Mouse (Mus musculus) forebrain, embryonic 14.5 days (tissue): Measurements from ENCODE around the gene Ttc28. TPM values are rescaled to one million over a fixed set of nuclear protein-coding genes. Genes with fewer than 3 reads are reported as not detected.

Source experiments
- ATAC-seq: fragments of 200-750 bp; cut with Nextera tagmentation; 2 replicates; pipeline ENCODE4 v1.8.0; 2017; ENCODE audit warnings: mild to moderate bottlenecking, moderate library complexity
- DNase-seq: peaks from one replicate; pipeline ENCODE4 v3.0.0-alpha.2; 2015; ENCODE audit warnings: low spot score
- H3K27ac ChIP-seq: fragments of 300-500 bp; sonication (generic); 2 replicates; pipeline ENCODE4 v1.5.1; 2014; ENCODE audit warnings: low read depth, mild to moderate bottlenecking, control low read depth, low read length, moderate library complexity
- H3K27me3 ChIP-seq: fragments of 300-500 bp; sonication (generic); replicated peaks from 2 replicates; pipeline ENCODE4 v1.6.1; 2014; ENCODE audit warnings: low read length, control low read depth, mixed read lengths; ENCODE audit not compliant: control insufficient read depth, insufficient read depth
- H3K36me3 ChIP-seq: fragments of 300-500 bp; sonication (generic); 2 replicates; pipeline ENCODE4 v1.6.1; 2014; ENCODE audit warnings: low read length, control low read depth; ENCODE audit not compliant: control insufficient read depth, insufficient read depth
- H3K4me1 ChIP-seq: fragments of 300-500 bp; sonication (generic); 2 replicates; pipeline ENCODE4 v1.6.1; 2014; ENCODE audit warnings: antibody characterized with exemption, low read length, control low read depth; ENCODE audit not compliant: control insufficient read depth, insufficient read depth
- H3K4me2 ChIP-seq: fragments of 300-500 bp; sonication (generic); 2 replicates; pipeline ENCODE4 v1.6.1; 2014; ENCODE audit warnings: mild to moderate bottlenecking, control low read depth, low read length
- H3K4me3 ChIP-seq: fragments of 300-500 bp; sonication (generic); 2 replicates; pipeline ENCODE4 v1.5.1; 2014; ENCODE audit warnings: low read depth, low read length, control low read depth
- H3K9ac ChIP-seq: fragments of 300-500 bp; sonication (generic); 2 replicates; pipeline ENCODE4 v1.6.1; 2014; ENCODE audit warnings: mild to moderate bottlenecking, low read length, control low read depth, moderate library complexity
- H3K9me3 ChIP-seq: fragments of 300-500 bp; sonication (generic); replicated peaks from 2 replicates; pipeline ENCODE4 v1.6.1; 2016; ENCODE audit warnings: low read length, control low read depth, mixed read lengths; ENCODE audit not compliant: control insufficient read depth
- WGBS: fragments of 180-500 bp; shearing (Covaris S2); extraction: QIAGEN DNeasy Blood & Tissue Kit; methylation state at CpG from one replicate; pipeline ENCODE4 v1.1.7; 2014; 5-methylcytosine and 5-hydroxymethylcytosine counted together
- microRNA counts: library from miRNA; unstranded; fragments of <30 nt; microRNA quantifications from one replicate; lab custom pipeline; 2016
- microRNA-seq: library from miRNA; unstranded; fragments of <30 nt; microRNA quantifications from one replicate; pipeline ENCODE4, GENCODE M21; 2016
- polyA plus RNA-seq: library from polyadenylated mRNA; unstranded; fragments of >200 nt; fragmentation: Nextera tagmentation; extraction: Ambion mirVana; gene quantifications from 2 replicates; pipeline ENCODE4 v1.2.1, GENCODE M21; 2014

The Ttc28 gene
- polyA plus RNA-seq, 1 experiment from 2014 or later: 29.0 TPM

- peaks cover 14% of the 10 kb centered on the region for H3K4me1 ChIP-seq
- H3K36me3 ChIP-seq: no peaks in the 10 kb centered on the region
- no peak for ATAC-seq
- H3K9me3 ChIP-seq: no peaks in the 10 kb centered on the region
- no peak for DNase-seq
- H3K27ac ChIP-seq: no peak overlapping the region
- 89% methylated on average over 7 of the region's 7 CpGs for WGBS
- H3K4me3 ChIP-seq: no peak overlapping the region
- H3K9ac ChIP-seq: no peak overlapping the region
- no peaks in the 10 kb centered on the region for H3K27me3 ChIP-seq
- H3K4me2 ChIP-seq: no peak overlapping the region
Measured at GRCm38 (mm10) chr5:111327420-111327819, 447.8 kb downstream of the Ttc28 start.

- DNase-seq (no peak), ATAC-seq (no peak)
- Histone ChIP-seq H3K27ac (peak overlapping the region; percentile 77), H3K4me3 (peak overlapping the region; percentile 89), H3K9ac (peak overlapping the region; percentile 74), H3K4me2 (peak overlapping the region; percentile 79), H3K27me3 (no peaks in the 10 kb centered on the region), H3K9me3 (no peaks in the 10 kb centered on the region), H3K4me1 (peaks cover 14% of the 10 kb centered on the region), H3K36me3 (peaks cover 8% of the 10 kb centered on the region; the same call in 1 of the 2 replicates)
- 27% methylated on average over 10 of the region's 10 CpGs for WGBS
Measured at GRCm38 (mm10) chr5:111329782-111330416, 450.3 kb downstream of the Ttc28 start.

GRCm38 (mm10) chr5:111330417-111331098 lies 451.0 kb downstream of the Ttc28 start, which contains the start of gene Pitpnb:
Pitpnb (plus strand) TSS chr5:111330763.
- Histone ChIP-seq H3K27ac (peak within 1 kb of the TSS; percentile 78), H3K9me3 (no peaks in the 10 kb centered on the region), H3K27me3 (no peaks in the 10 kb centered on the region), H3K36me3 (peaks cover 8% of the 10 kb centered on the region; the same call in 1 of the 2 replicates), H3K4me1 (peaks cover 14% of the 10 kb centered on the region), H3K4me2 (peak within 1 kb of the TSS; percentile 79), H3K4me3 (peak within 1 kb of the TSS; percentile 89), H3K9ac (peak within 1 kb of the TSS; percentile 98)
- ATAC-seq (peak; percentile 99), DNase-seq (peak; percentile 99)
- under 1% methylated on average over 66 of the region's 78 CpGs for WGBS

GRCm38 (mm10) chr5:111331099-111331435 lies 451.5 kb downstream of the Ttc28 start:
- Histone ChIP-seq H3K27me3 (no peaks in the 10 kb centered on the region), H3K9ac (peak overlapping the region; percentile 98), H3K27ac (peak overlapping the region; percentile 78), H3K4me3 (peak overlapping the region; percentile 89), H3K4me1 (peaks cover 14% of the 10 kb centered on the region), H3K9me3 (no peaks in the 10 kb centered on the region), H3K36me3 (peaks cover 11% of the 10 kb centered on the region; the same call in 1 of the 2 replicates), H3K4me2 (peak overlapping the region; percentile 68)
- ATAC-seq (no peak; the same call in 1 of the 2 replicates), DNase-seq (no peak)
- under 1% methylated on average over 14 of the region's 14 CpGs for WGBS

- Histone ChIP-seq H3K36me3 (peaks cover 41% of the 10 kb centered on the region), H3K9me3 (no peaks in the 10 kb centered on the region), H3K27ac (no peak overlapping the region), H3K4me1 (peaks cover 10% of the 10 kb centered on the region), H3K4me3 (no peak overlapping the region), H3K27me3 (no peaks in the 10 kb centered on the region), H3K4me2 (no peak overlapping the region), H3K9ac (no peak overlapping the region)
- ATAC-seq: no peak
- no peak for DNase-seq
- WGBS: 93% methylated on average over 8 of the region's 8 CpGs
Measured at GRCm38 (mm10) chr5:111335939-111336691, 456.5 kb downstream of the Ttc28 start.

MicroRNAs encoded within 50 kb of the gene (microRNA counts, 519-probe panel; counts per million panel counts)
- 2,459 counts per million, percentile 12 among the panel's probes with 10 or more counts for microRNA mmu-miR-701 (lab: Ali Mortazavi, UCI)

Small RNA genes lying within 50 kb of the gene (microRNA-seq; reads per million reads assigned to microRNA genes)
- 246 reads per million, percentile 68 among the genes with 10 or more reads in this experiment for gene Mir701

Other genes starting within 250 kb of the Ttc28 start
- 37.6 and 40.6 TPM in 2 replicates for gene Noc4l, start 226.4 kb upstream of the Ttc28 start, polyA plus RNA-seq
- 15.9 and 27.0 TPM in 2 replicates for gene Ddx51, start 226.4 kb upstream of the Ttc28 start, polyA plus RNA-seq
- 25.8 and 39.5 TPM in 2 replicates for gene Ep400, start 109.1 kb upstream of the Ttc28 start, polyA plus RNA-seq
- 13.8 and 14.9 TPM in 2 replicates for gene Pus1, start 99.1 kb upstream of the Ttc28 start, polyA plus RNA-seq
- gene Ulk1, start 69.7 kb upstream of the Ttc28 start, polyA plus RNA-seq: 44.9 and 59.8 TPM in 2 replicates
- gene Hscb, start 40.0 kb upstream of the Ttc28 start, polyA plus RNA-seq: 9.1 and 11.0 TPM in 2 replicates
- gene Chek2, start 39.8 kb upstream of the Ttc28 start, polyA plus RNA-seq: 10.2 and 13.9 TPM in 2 replicates